Mouse (Mus musculus) forebrain, embryonic 13.5 days (tissue): ENCODE results near the gene Acsl4. TPM values are rescaled to one million over a fixed set of nuclear protein-coding genes. Genes with fewer than 3 reads are reported as not detected.
A peak's percentile ranks its signal among the peaks of the same experiment; 100 is the strongest.

ENCODE experiments used
- ATAC-seq: fragments of 200-750 bp; cut with Nextera tagmentation; 2 replicates; pipeline ENCODE4 v1.8.0; 2017
- H3K27ac ChIP-seq: fragments of 300-500 bp; sonication (generic); 2 replicates; pipeline ENCODE4 v1.5.1; 2015; ENCODE audit warnings: inconsistent platforms, mild to moderate bottlenecking, moderate library complexity
- H3K27me3 ChIP-seq: fragments of 300-500 bp; sonication (generic); 2 replicates; pipeline ENCODE4 v1.6.1; 2015; ENCODE audit warnings: mild to moderate bottlenecking, inconsistent platforms
- H3K36me3 ChIP-seq: fragments of 300-500 bp; sonication (generic); 2 replicates; pipeline ENCODE4 v1.6.1; 2015; ENCODE audit warnings: mild to moderate bottlenecking, inconsistent platforms; ENCODE audit not compliant: poor library complexity, severe bottlenecking
- H3K4me1 ChIP-seq: fragments of 300-500 bp; sonication (generic); 2 replicates; pipeline ENCODE4 v1.6.1; 2015; ENCODE audit warnings: inconsistent platforms
- H3K4me2 ChIP-seq: fragments of 300-500 bp; sonication (generic); 2 replicates; pipeline ENCODE4 v1.6.1; 2015; ENCODE audit warnings: inconsistent platforms, mild to moderate bottlenecking, moderate library complexity
- H3K4me3 ChIP-seq: fragments of 300-500 bp; sonication (generic); 2 replicates; pipeline ENCODE4 v1.5.1; 2015; ENCODE audit warnings: mild to moderate bottlenecking, inconsistent platforms
- H3K9ac ChIP-seq: fragments of 300-500 bp; sonication (generic); 2 replicates; pipeline ENCODE4 v1.6.1; 2015; ENCODE audit warnings: mild to moderate bottlenecking, inconsistent platforms
- H3K9me3 ChIP-seq: fragments of 300-500 bp; sonication (generic); replicated peaks from 2 replicates; pipeline ENCODE4 v1.6.1; 2016; ENCODE audit warnings: inconsistent platforms
- WGBS: fragments of 180-500 bp; shearing (Covaris S2); methylation state at CpG from one replicate; pipeline ENCODE4 v1.1.7; 2015; 5-methylcytosine and 5-hydroxymethylcytosine counted together
- polyA plus RNA-seq: library from polyadenylated mRNA; unstranded; fragments of >200 nt; fragmentation: Nextera tagmentation; extraction: Ambion mirVana; gene quantifications from 2 replicates; pipeline ENCODE4 v1.2.1, GENCODE M21; 2015

The Acsl4 gene
- 11.7 and 12.3 TPM in 2 replicates for polyA plus RNA-seq

- Histone ChIP-seq H3K9me3 (no peaks in the 10 kb centered on the region), H3K27me3 (no peaks in the 10 kb centered on the region), H3K4me2 (peak within 1 kb of the TSS; percentile 57), H3K27ac (peak within 1 kb of the TSS; percentile 78), H3K4me3 (peak within 1 kb of the TSS; percentile 58), H3K4me1 (peaks cover 7% of the 10 kb centered on the region), H3K36me3 (no peaks in the 10 kb centered on the region), H3K9ac (peak within 1 kb of the TSS; percentile 73)
- WGBS: 12% methylated on average over 28 of the region's 59 CpGs
- peak; percentile 99 for ATAC-seq
These were observed at the start of gene Acsl4 for GRCm38 (mm10) chrX:142390247-142390908. Gene Acsl4 (minus strand): TSS chrX:142390535.

- no peaks in the 10 kb centered on the region for H3K4me1 ChIP-seq
- H3K27ac ChIP-seq: no peak overlapping the region
- no peak overlapping the region for H3K4me2 ChIP-seq
- no peak overlapping the region for H3K4me3 ChIP-seq
- H3K27me3 ChIP-seq: 0 out of 2 replicates have a peak, but pooled peaks cover 6% of the 10 kb centered on the region
- WGBS: 38% methylated on average over 4 of the region's 4 CpGs
- ATAC-seq: no peak
- no peaks in the 10 kb centered on the region for H3K36me3 ChIP-seq
- no peaks in the 10 kb centered on the region for H3K9me3 ChIP-seq
- H3K9ac ChIP-seq: no peak overlapping the region
These were observed 47.7 kb upstream of the Acsl4 start for GRCm38 (mm10) chrX:142437971-142438504.

GRCm38 (mm10) chrX:142432846-142433245, 42.5 kb upstream of the Acsl4 start:
- no peak for ATAC-seq
- Histone ChIP-seq H3K27ac (no peak overlapping the region), H3K9me3 (no peaks in the 10 kb centered on the region), H3K36me3 (no peaks in the 10 kb centered on the region), H3K4me1 (no peaks in the 10 kb centered on the region), H3K4me3 (no peak overlapping the region), H3K4me2 (no peak overlapping the region), H3K27me3 (0 out of 2 replicates have a peak, but pooled peaks cover 6% of the 10 kb centered on the region), H3K9ac (no peak overlapping the region)
- 75% methylated on average over 3 of the region's 3 CpGs for WGBS

- H3K27ac ChIP-seq: no peak overlapping the region
- no peaks in the 10 kb centered on the region for H3K4me1 ChIP-seq
- H3K4me2 ChIP-seq: no peak overlapping the region
- H3K4me3 ChIP-seq: no peak overlapping the region
- H3K27me3 ChIP-seq: no peaks in the 10 kb centered on the region
- ATAC-seq: no peak
- no peaks in the 10 kb centered on the region for H3K36me3 ChIP-seq
- no peaks in the 10 kb centered on the region for H3K9me3 ChIP-seq
- WGBS: 58% methylated on average over 4 of the region's 4 CpGs
- H3K9ac ChIP-seq: no peak overlapping the region
These were observed 36.8 kb upstream of the Acsl4 start for GRCm38 (mm10) chrX:142427111-142427510.

- Histone ChIP-seq H3K4me3 (no peak overlapping the region), H3K4me2 (no peak overlapping the region), H3K4me1 (no peaks in the 10 kb centered on the region), H3K27ac (no peak overlapping the region), H3K27me3 (no peaks in the 10 kb centered on the region), H3K9ac (no peak overlapping the region), H3K36me3 (no peaks in the 10 kb centered on the region), H3K9me3 (no peaks in the 10 kb centered on the region)
- WGBS: 92% methylated on average over 4 of the region's 4 CpGs
- ATAC-seq: no peak
These were observed 36.3 kb upstream of the Acsl4 start for GRCm38 (mm10) chrX:142426628-142427027.

- H3K9ac ChIP-seq: no peak overlapping the region
- H3K27ac ChIP-seq: no peak overlapping the region
- no peaks in the 10 kb centered on the region for H3K36me3 ChIP-seq
- H3K4me3 ChIP-seq: no peak overlapping the region
- 80% methylated on average over 2 of the region's 2 CpGs for WGBS
- H3K4me1 ChIP-seq: no peaks in the 10 kb centered on the region
- H3K27me3 ChIP-seq: no peaks in the 10 kb centered on the region
- H3K4me2 ChIP-seq: no peak overlapping the region
- ATAC-seq: no peak
- H3K9me3 ChIP-seq: no peaks in the 10 kb centered on the region
These were observed 23.5 kb upstream of the Acsl4 start for GRCm38 (mm10) chrX:142413884-142414283.

GRCm38 (mm10) chrX:142410060-142410459, 19.7 kb upstream of the Acsl4 start:
- ATAC-seq: no peak
- Histone ChIP-seq H3K4me3 (no peak overlapping the region), H3K36me3 (no peaks in the 10 kb centered on the region), H3K9me3 (no peaks in the 10 kb centered on the region), H3K4me1 (no peaks in the 10 kb centered on the region), H3K27ac (no peak overlapping the region), H3K4me2 (no peak overlapping the region), H3K27me3 (no peaks in the 10 kb centered on the region), H3K9ac (no peak overlapping the region)
- WGBS: 76% methylated on average over 3 of the region's 3 CpGs

GRCm38 (mm10) chrX:142409338-142409737, 19.0 kb upstream of the Acsl4 start:
- no peaks in the 10 kb centered on the region for H3K9me3 ChIP-seq
- no peak overlapping the region for H3K9ac ChIP-seq
- ATAC-seq: no peak
- H3K36me3 ChIP-seq: no peaks in the 10 kb centered on the region
- H3K4me1 ChIP-seq: no peaks in the 10 kb centered on the region
- no peak overlapping the region for H3K27ac ChIP-seq
- H3K4me3 ChIP-seq: no peak overlapping the region
- H3K4me2 ChIP-seq: no peak overlapping the region
- WGBS: 91% methylated on average over 3 of the region's 3 CpGs
- H3K27me3 ChIP-seq: no peaks in the 10 kb centered on the region

GRCm38 (mm10) chrX:142403114-142403513, 12.8 kb upstream of the Acsl4 start:
- no peak overlapping the region for H3K27ac ChIP-seq
- no peaks in the 10 kb centered on the region for H3K4me1 ChIP-seq
- H3K4me2 ChIP-seq: no peak overlapping the region
- H3K4me3 ChIP-seq: no peak overlapping the region
- no peaks in the 10 kb centered on the region for H3K27me3 ChIP-seq
- no peak for ATAC-seq
- H3K36me3 ChIP-seq: no peaks in the 10 kb centered on the region
- H3K9me3 ChIP-seq: no peaks in the 10 kb centered on the region
- H3K9ac ChIP-seq: no peak overlapping the region

GRCm38 (mm10) chrX:142398621-142399020, 8.3 kb upstream of the Acsl4 start:
- Histone ChIP-seq H3K27ac (no peak overlapping the region), H3K9ac (no peak overlapping the region), H3K4me1 (no peaks in the 10 kb centered on the region), H3K36me3 (no peaks in the 10 kb centered on the region), H3K4me3 (no peak overlapping the region), H3K9me3 (no peaks in the 10 kb centered on the region), H3K27me3 (no peaks in the 10 kb centered on the region), H3K4me2 (no peak overlapping the region)
- ATAC-seq: no peak
- WGBS: 72% methylated on average over 2 of the region's 2 CpGs

- Histone ChIP-seq H3K4me2 (peak overlapping the region; percentile 57), H3K4me3 (peak overlapping the region; percentile 58), H3K36me3 (no peaks in the 10 kb centered on the region), H3K9ac (peak overlapping the region; percentile 58), H3K9me3 (no peaks in the 10 kb centered on the region), H3K27me3 (no peaks in the 10 kb centered on the region), H3K27ac (peak overlapping the region; percentile 57; the same call in 1 of the 2 replicates), H3K4me1 (peaks cover 7% of the 10 kb centered on the region)
- 48% methylated on average over 7 of the region's 7 CpGs for WGBS
- ATAC-seq: no peak; the same call in 1 of the 2 replicates
These were observed 552 bp upstream of the Acsl4 start for GRCm38 (mm10) chrX:142390909-142391265.

- H3K27ac ChIP-seq: peak overlapping the region; percentile 78
- peak overlapping the region; percentile 58 for H3K4me3 ChIP-seq
- H3K27me3 ChIP-seq: no peaks in the 10 kb centered on the region
- no peak; the same call in none of the 2 replicates for ATAC-seq
- H3K4me2 ChIP-seq: peak overlapping the region; percentile 57
- peak overlapping the region; percentile 73 for H3K9ac ChIP-seq
- WGBS: 25% methylated on average over 22 of the region's 22 CpGs
- peaks cover 7% of the 10 kb centered on the region for H3K4me1 ChIP-seq
- no peaks in the 10 kb centered on the region for H3K36me3 ChIP-seq
- no peaks in the 10 kb centered on the region for H3K9me3 ChIP-seq
These were observed 665 bp downstream of the Acsl4 start for GRCm38 (mm10) chrX:142389581-142390159.
